Mouse (Mus musculus) heart, adult 8-10 months (tissue): Measurements from ENCODE around the gene Rnf145. TPM values are rescaled to one million over a fixed set of nuclear protein-coding genes. Genes with fewer than 3 reads are reported as not detected.

Experiments used
- DNase-seq: peaks from one replicate; pipeline ENCODE4 v3.0.0; 2022; ENCODE audit warnings: low spot score
- total RNA-seq, 4 experiments: library from RNA; stranded (reverse); gene quantifications; 2 replicates each; pipeline ENCODE4 v1.2.4; 2022

The Rnf145 gene
- total RNA-seq, 4 experiments from 2014 or later = 11.0 to 21.4 (median 13.7) TPM

GRCm38 (mm10) chr11:44534999-44535750, 16.4 kb downstream of the Rnf145 start:
- no peak for DNase-seq

GRCm38 (mm10) chr11:44537403-44537802, 18.6 kb downstream of the Rnf145 start:
- no peak for DNase-seq

GRCm38 (mm10) chr11:44538101-44538500, 19.3 kb downstream of the Rnf145 start:
- DNase-seq = no peak

- DNase-seq = no peak
These were observed 19.9 kb downstream of the Rnf145 start for GRCm38 (mm10) chr11:44538501-44539290.

- DNase-seq = no peak
These were observed 20.6 kb downstream of the Rnf145 start for GRCm38 (mm10) chr11:44539291-44539930.

GRCm38 (mm10) chr11:44540243-44540642, 21.5 kb downstream of the Rnf145 start:
- DNase-seq = no peak

GRCm38 (mm10) chr11:44541280-44541679, 22.5 kb downstream of the Rnf145 start:
- DNase-seq = no peak

- DNase-seq = no peak
These were observed 23.0 kb downstream of the Rnf145 start for GRCm38 (mm10) chr11:44541813-44542212.

GRCm38 (mm10) chr11:44543593-44543992, 24.8 kb downstream of the Rnf145 start:
- DNase-seq = no peak

- DNase-seq = no peak
These were observed 25.2 kb downstream of the Rnf145 start for GRCm38 (mm10) chr11:44543996-44544395.

- DNase-seq = no peak
These were observed 26.4 kb downstream of the Rnf145 start for GRCm38 (mm10) chr11:44545181-44545580.

GRCm38 (mm10) chr11:44546250-44546649, 27.5 kb downstream of the Rnf145 start:
- DNase-seq = peak; percentile 40

GRCm38 (mm10) chr11:44547651-44548196, 29.0 kb downstream of the Rnf145 start:
- DNase-seq = no peak

- DNase-seq = no peak
These were observed 30.1 kb downstream of the Rnf145 start for GRCm38 (mm10) chr11:44548816-44549215.

GRCm38 (mm10) chr11:44549511-44550278, 30.9 kb downstream of the Rnf145 start:
- no peak for DNase-seq

- DNase-seq = no peak
These were observed 32.2 kb downstream of the Rnf145 start for GRCm38 (mm10) chr11:44550996-44551395.

- DNase-seq = no peak
These were observed 35.6 kb downstream of the Rnf145 start for GRCm38 (mm10) chr11:44554339-44554738.

- DNase-seq = no peak
These were observed 39.8 kb downstream of the Rnf145 start for GRCm38 (mm10) chr11:44558521-44558920.

GRCm38 (mm10) chr11:44559466-44559865, 40.7 kb downstream of the Rnf145 start:
- no peak for DNase-seq

- DNase-seq = no peak
These were observed 41.6 kb downstream of the Rnf145 start for GRCm38 (mm10) chr11:44560396-44560795.

GRCm38 (mm10) chr11:44561476-44562015, 42.8 kb downstream of the Rnf145 start:
- no peak for DNase-seq
